ENCODE assay signal across 23 mouse cellular contexts in genomic region chr7:122208276-122209021, GRCm38 (mm10). TPM values are rescaled to one million over a fixed set of nuclear protein-coding genes. Genes with fewer than 3 reads are reported as not detected.
DNase-seq lines count a peak whose midpoint lies in the region; ATAC-seq and TF ChIP-seq lines count a peak whose summit lies in the region.
"Had no signal": no experiment of that assay in that cellular context is flagged by ENCODE, and none has a peak within 500 bp of the region (broad histone marks: within the 10 kb centered on the region; RNA-seq: fewer than 3 reads in every experiment).

No protein-coding gene starts in this region.

- H3K4me3 ChIP-seq in heart, embryonic 12.5 days = no peak overlapping the region
- no peak overlapping the region for H3K4me3 ChIP-seq in intestine, embryonic 15.5 days (replicated peaks)
- H3K4me3 ChIP-seq in stomach, postnatal 0 days (ENCODE audit: low read depth, low read length) = no peak overlapping the region
- no peak overlapping the region for H3K4me3 ChIP-seq in cerebellum, adult 2 months (replicated peaks; ENCODE audit: insufficient read depth, low read depth, low read length)
- no peak overlapping the region for H3K4me3 ChIP-seq in left cerebral cortex, adult 2 months
- H3K4me3 ChIP-seq: embryonic facial prominence, embryonic 12.5 days; erythroblast, embryonic 14.5 days; forebrain, embryonic 13.5 days had no signal

- no peak for ATAC-seq in heart, embryonic 12.5 days (ENCODE audit: insufficient number of reproducible peaks, low FRiP score)
- peak; percentile 72 for ATAC-seq in intestine, embryonic 15.5 days
- ATAC-seq in stomach, postnatal 0 days (ENCODE audit: low FRiP score, low TSS enrichment) = 0 out of 2 replicates have a peak, but pooled peaks have one; percentile 18
- ATAC-seq: forebrain, embryonic 13.5 days had no signal

- 47% methylated on average over 7 of the region's 7 CpGs for WGBS in heart, embryonic 12.5 days
- 28% methylated on average over 7 of the region's 7 CpGs for WGBS in intestine, embryonic 15.5 days
- 28% methylated on average over 7 of the region's 7 CpGs for WGBS in stomach, postnatal 0 days
- WGBS in cerebellum, adult 2 months = 53% methylated on average over 7 of the region's 7 CpGs

- no peak overlapping the region for H3K9ac ChIP-seq in heart, embryonic 12.5 days
- H3K9ac ChIP-seq in intestine, embryonic 15.5 days = no peak overlapping the region
- no peak overlapping the region for H3K9ac ChIP-seq in stomach, postnatal 0 days (ENCODE audit: low read length)
- H3K9ac ChIP-seq: embryonic facial prominence, embryonic 12.5 days; forebrain, embryonic 13.5 days; hindbrain, embryonic 14.5 days had no signal

- H3K4me1 ChIP-seq in heart, embryonic 12.5 days (replicated peaks) = no peaks in the 10 kb centered on the region
- H3K4me1 ChIP-seq in intestine, embryonic 15.5 days (replicated peaks) = no peaks in the 10 kb centered on the region
- 0 out of 2 replicates have a peak, but pooled peaks cover 2% of the 10 kb centered on the region for H3K4me1 ChIP-seq in stomach, postnatal 0 days (replicated peaks; ENCODE audit: control insufficient read depth, insufficient read depth)
- H3K4me1 ChIP-seq in cerebellum, adult 2 months (ENCODE audit: control insufficient read depth, insufficient read depth, low read length) = no peaks in the 10 kb centered on the region
- H3K4me1 ChIP-seq: embryonic facial prominence, embryonic 12.5 days; forebrain, embryonic 13.5 days had no signal

- no peaks in the 10 kb centered on the region for H3K36me3 ChIP-seq in heart, embryonic 12.5 days
- no peaks in the 10 kb centered on the region for H3K36me3 ChIP-seq in intestine, embryonic 15.5 days
- no peaks in the 10 kb centered on the region for H3K36me3 ChIP-seq in stomach, postnatal 0 days (ENCODE audit: control insufficient read depth, insufficient read depth, low read length)
- H3K36me3 ChIP-seq: embryonic facial prominence, embryonic 12.5 days had no signal

- H3K4me2 ChIP-seq in heart, embryonic 12.5 days = no peak overlapping the region
- no peak overlapping the region for H3K4me2 ChIP-seq in intestine, embryonic 15.5 days (replicated peaks)
- H3K4me2 ChIP-seq in stomach, postnatal 0 days (replicated peaks; ENCODE audit: low read depth) = no peak overlapping the region
- H3K4me2 ChIP-seq: embryonic facial prominence, embryonic 12.5 days; forebrain, embryonic 13.5 days; hindbrain, embryonic 14.5 days; liver, embryonic 11.5 days; midbrain, embryonic 11.5 days had no signal

- H3K27ac ChIP-seq in heart, embryonic 12.5 days (ENCODE audit: poor library complexity, severe bottlenecking) = no peak overlapping the region
- no peak overlapping the region for H3K27ac ChIP-seq in intestine, embryonic 15.5 days
- no peak overlapping the region for H3K27ac ChIP-seq in stomach, postnatal 0 days (replicated peaks)
- no peak overlapping the region for H3K27ac ChIP-seq in cerebellum, adult 2 months (ENCODE audit: insufficient read depth, low read length)
- H3K27ac ChIP-seq in left cerebral cortex, adult 2 months = no peak overlapping the region
- H3K27ac ChIP-seq: embryonic facial prominence, embryonic 12.5 days; forebrain, embryonic 13.5 days; hindbrain, embryonic 14.5 days; kidney, postnatal 0 days had no signal

- TF ChIP-seq CTCF in stomach, postnatal 0 days (IDR thresholded peaks at IDR 0.05; ENCODE audit: low read depth) = no peak
- no peak for TF ChIP-seq CTCF in cerebellum, adult 2 months (IDR thresholded peaks at IDR 0.05; ENCODE audit: borderline replicate concordance, insufficient read depth, low read depth, low read length)
- TF ChIP-seq CTCF in left cerebral cortex, adult 2 months (IDR thresholded peaks at IDR 0.05) = no peak

- TF ChIP-seq POLR2A in cerebellum, adult 2 months (IDR thresholded peaks at IDR 0.05; ENCODE audit: borderline replicate concordance, insufficient read depth, low read length) = no peak

- H3K27me3 ChIP-seq in heart, embryonic 12.5 days (replicated peaks) = no peaks in the 10 kb centered on the region
- no peaks in the 10 kb centered on the region for H3K27me3 ChIP-seq in intestine, embryonic 15.5 days (replicated peaks)
- no peaks in the 10 kb centered on the region for H3K27me3 ChIP-seq in stomach, postnatal 0 days (ENCODE audit: control insufficient read depth, insufficient read depth, low read length)
- H3K27me3 ChIP-seq in cerebellum, adult 2 months (ENCODE audit: control insufficient read depth, insufficient read depth, low read length) = no peaks in the 10 kb centered on the region; the same call in 1 of the 2 replicates
- H3K27me3 ChIP-seq: embryonic facial prominence, embryonic 12.5 days; forebrain, embryonic 13.5 days had no signal

- intact Hi-C loops in left cerebral cortex, adult 2 months (cut with DNase I) = no loop called here

- peak; percentile 24 for DNase-seq in heart, adult 8-10 months (ENCODE audit: low spot score)
- peak; percentile 27 for DNase-seq in lung, postnatal 14 days
- DNase-seq in stomach, postnatal 0 days (ENCODE audit: low spot score) = no peak
- DNase-seq in cerebellum, adult 2 months = no peak
- no peak for DNase-seq in left cerebral cortex, adult 2 months (ENCODE audit: extremely low spot score in 1 of 2, low spot score in 2 of 2)
- DNase-seq: adrenal gland, postnatal 36 days; B cell, adult 2 months; cerebellum, postnatal 10 days; gastrocnemius, postnatal 36 days; kidney, adult 11 months; left cerebral cortex, postnatal 4 days; thymus, postnatal 36 days had no signal

- TF ChIP-seq EP300 in stomach, postnatal 0 days (optimal IDR thresholded peaks at IDR 0.05) = no peak

- no peaks in the 10 kb centered on the region for H3K9me3 ChIP-seq in heart, embryonic 12.5 days (replicated peaks)
- H3K9me3 ChIP-seq in intestine, embryonic 15.5 days = no peaks in the 10 kb centered on the region
- no peaks in the 10 kb centered on the region for H3K9me3 ChIP-seq in stomach, postnatal 0 days (ENCODE audit: control insufficient read depth, low read length)
- H3K9me3 ChIP-seq: embryonic facial prominence, embryonic 12.5 days; forebrain, embryonic 13.5 days had no signal

RNA-seq across cellular contexts. Expression of gene Chp2, which starts 10.8 kb away (rescaled TPM):
- total RNA-seq in heart, adult 8-10 months (2022) = 1 to 10 TPM; 2.9 to 3.9 (median 3.3) TPM
- polyA plus RNA-seq in heart, embryonic 12.5 days (2016; fragmentation: Nextera tagmentation; extraction: Ambion mirVana) = 0.15 and 0.42 TPM in 2 replicates
- 5.7 and 5.8 TPM in 2 replicates for polyA plus RNA-seq in intestine, embryonic 15.5 days (2015; fragmentation: Nextera tagmentation; extraction: Ambion mirVana)
- polyA plus RNA-seq in stomach, postnatal 0 days (2015; fragmentation: Nextera tagmentation; extraction: Ambion mirVana) = 1.1 and 1.7 TPM in 2 replicates
- polyA plus RNA-seq in cerebellum, adult 2 months (2012; rRNA removed) = 0.29 and 0.46 TPM in 2 replicates
- 1 to 10 TPM; 4.9 to 5.4 TPM for total RNA-seq in left cerebral cortex, adult 2 months (2021)
- polyA plus RNA-seq: embryonic facial prominence, embryonic 12.5 days; erythroblast, embryonic 14.5 days; liver, embryonic 11.5 days had no signal

RNA-seq across cellular contexts. Expression of gene Ern2, which starts 22.4 kb away (rescaled TPM):
- not detected for total RNA-seq in heart, adult 8-10 months (2022)
- not detected in 2 replicates for polyA plus RNA-seq in heart, embryonic 12.5 days (2016; fragmentation: Nextera tagmentation; extraction: Ambion mirVana)
- 4.8 and 6.2 TPM in 2 replicates for polyA plus RNA-seq in intestine, embryonic 15.5 days (2015; fragmentation: Nextera tagmentation; extraction: Ambion mirVana)
- polyA plus RNA-seq in stomach, postnatal 0 days (2015; fragmentation: Nextera tagmentation; extraction: Ambion mirVana) = 33.5 and 37.3 TPM in 2 replicates
- polyA plus RNA-seq in cerebellum, adult 2 months (2012; rRNA removed) = 0.11 and 0.21 TPM in 2 replicates
- total RNA-seq in left cerebral cortex, adult 2 months (2021) = under 1 TPM; 0.45 to 0.75 TPM
- total RNA-seq: gastrocnemius, postnatal 36 days; heart, postnatal 36 days had no signal
- polyA plus RNA-seq: embryonic facial prominence, embryonic 12.5 days; erythroblast, embryonic 14.5 days; heart, embryonic 14.5 days; liver, embryonic 11.5 days had no signal

RNA-seq across cellular contexts. Expression of gene Plk1, which starts 49.2 kb away (rescaled TPM):
- under 1 TPM; 0.31 to 0.66 (median 0.46) TPM for total RNA-seq in heart, adult 8-10 months (2022)
- 103 and 112 TPM in 2 replicates for polyA plus RNA-seq in heart, embryonic 12.5 days (2016; fragmentation: Nextera tagmentation; extraction: Ambion mirVana)
- 113 and 122 TPM in 2 replicates for polyA plus RNA-seq in intestine, embryonic 15.5 days (2015; fragmentation: Nextera tagmentation; extraction: Ambion mirVana)
- polyA plus RNA-seq in stomach, postnatal 0 days (2015; fragmentation: Nextera tagmentation; extraction: Ambion mirVana) = 20.5 and 26.9 TPM in 2 replicates
- 2.0 and 2.1 TPM in 2 replicates for polyA plus RNA-seq in cerebellum, adult 2 months (2012; rRNA removed)
- 1 to 10 TPM; 1.5 to 1.7 TPM for total RNA-seq in left cerebral cortex, adult 2 months (2021)

Comparison
In these comparisons a context has a peak if more than half of its experiments do, and no peak if none do; other contexts are left out.
1. DNase-seq: peak in heart, adult 8-10 months (single experiment) and lung, postnatal 14 days (single experiment); none in stomach, postnatal 0 days (single experiment), cerebellum, adult 2 months (0 of 2) and left cerebral cortex, adult 2 months (0 of 2).